Mouse (Mus musculus): ENCODE measurements around the gene Efnb3.
"Not testable (repeated sequence)": the region's sequence is repeated elsewhere in the genome, so short reads cannot be mapped to it uniquely, and the experiment has no call there.

The Efnb3 gene

DNA sequence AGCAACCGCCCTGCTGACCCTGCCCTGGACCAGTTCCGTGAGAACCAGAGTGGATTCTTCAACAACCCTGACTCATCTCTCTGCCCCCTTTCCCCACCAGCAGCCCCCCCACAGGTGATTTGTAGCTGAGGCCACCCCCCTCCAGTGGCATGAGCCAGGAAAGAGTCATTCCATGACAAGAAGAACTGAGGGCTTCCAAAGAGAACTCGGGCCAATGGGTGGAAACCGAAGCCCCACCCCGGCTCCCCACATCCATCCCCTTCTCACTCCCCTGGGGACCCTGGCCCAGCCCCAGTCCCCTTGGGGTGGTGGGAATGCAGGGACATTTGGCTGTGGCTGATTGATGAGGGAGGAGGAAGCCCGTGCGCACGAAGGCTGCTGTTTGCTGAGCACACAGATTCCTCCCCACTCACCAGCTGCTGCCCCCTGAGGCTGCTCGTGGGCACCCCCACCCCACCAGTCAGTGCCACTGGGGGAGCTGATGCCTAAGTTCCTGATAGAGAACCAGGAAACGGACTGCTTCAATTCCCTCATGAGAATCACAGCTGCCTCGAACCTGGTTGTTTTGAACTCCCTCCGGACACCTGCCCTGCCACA, 10.8 kb downstream of the Efnb3 start, which contains the start of gene Dnah2:
TSS of gene Dnah2 (minus strand) at position 51 of the 597 bp plus-strand sequence.
- DNase-seq (ENCODE audit: low spot score in 2 of 2), result no peak

DNA sequence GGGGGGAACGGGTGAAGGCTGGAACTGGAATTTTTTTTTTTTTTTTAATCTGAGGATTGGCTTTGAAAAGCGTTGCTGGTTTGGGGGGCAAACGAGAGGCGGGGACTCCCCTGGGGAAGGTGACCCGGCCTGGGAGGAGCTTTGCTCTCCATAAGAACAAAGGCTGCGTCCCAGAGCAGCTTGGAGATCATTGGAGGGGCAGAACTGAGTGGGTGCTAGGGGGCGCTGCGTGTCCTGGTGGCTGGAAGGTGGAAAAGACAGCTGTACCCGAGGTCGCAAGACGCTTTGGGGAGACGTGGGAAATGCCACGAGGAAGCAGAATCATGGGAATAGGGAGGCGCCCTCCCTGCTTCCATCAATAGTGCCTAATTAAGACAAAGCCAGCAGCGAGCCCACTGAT, 12.9 kb downstream of the Efnb3 start:
- peak in 1 of 2 experiments; percentile 20 for DNase-seq (ENCODE audit: low spot score in 2 of 2)

GRCm38 (mm10) chr11:69546423-69547053, 13.5 kb downstream of the Efnb3 start:
- peak; percentile 63 to 75 for DNase-seq (ENCODE audit: low spot score in 2 of 2)

DNA sequence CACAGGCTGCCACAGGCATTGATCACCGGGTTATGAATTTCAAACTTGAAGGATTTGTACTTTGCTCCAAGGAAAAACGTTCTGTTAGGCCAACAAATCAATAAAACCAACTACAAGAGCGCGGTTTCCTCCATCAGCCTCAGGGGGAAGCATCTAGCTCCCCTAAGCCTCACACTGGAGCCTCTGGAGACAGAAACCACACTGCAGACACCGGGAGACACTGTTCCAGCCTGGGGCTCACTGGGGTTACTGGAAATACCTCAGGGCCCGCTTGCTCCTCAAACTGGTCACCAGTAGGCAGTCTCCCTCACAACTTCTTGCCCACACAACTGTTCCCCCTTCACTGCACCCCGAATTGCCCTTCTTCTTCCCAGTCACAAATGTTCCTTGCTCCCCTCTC, 14.0 kb downstream of the Efnb3 start:
- no peak for DNase-seq (ENCODE audit: low spot score in 2 of 2)

DNA sequence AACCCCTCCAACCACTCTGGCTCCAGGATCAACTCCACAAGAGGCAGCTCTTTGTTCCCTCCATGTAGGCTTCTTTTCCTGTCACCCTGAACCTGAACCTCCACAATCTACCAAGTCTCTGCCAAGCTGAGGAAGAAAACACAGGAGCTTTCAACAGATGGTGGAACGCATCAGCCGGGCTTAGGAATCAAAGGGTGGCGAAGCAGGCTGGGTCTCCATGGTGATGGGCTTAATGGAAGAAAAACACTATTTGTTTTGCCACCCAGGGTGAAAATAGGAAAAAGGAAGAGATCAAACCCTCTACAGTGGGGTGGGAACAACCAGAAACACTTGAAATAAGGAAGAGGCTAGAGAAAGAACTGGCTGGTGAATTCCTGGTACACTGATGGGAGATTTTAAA, 16.4 kb downstream of the Efnb3 start:
- DNase-seq (ENCODE audit: low spot score in 2 of 2), result no peak

DNA sequence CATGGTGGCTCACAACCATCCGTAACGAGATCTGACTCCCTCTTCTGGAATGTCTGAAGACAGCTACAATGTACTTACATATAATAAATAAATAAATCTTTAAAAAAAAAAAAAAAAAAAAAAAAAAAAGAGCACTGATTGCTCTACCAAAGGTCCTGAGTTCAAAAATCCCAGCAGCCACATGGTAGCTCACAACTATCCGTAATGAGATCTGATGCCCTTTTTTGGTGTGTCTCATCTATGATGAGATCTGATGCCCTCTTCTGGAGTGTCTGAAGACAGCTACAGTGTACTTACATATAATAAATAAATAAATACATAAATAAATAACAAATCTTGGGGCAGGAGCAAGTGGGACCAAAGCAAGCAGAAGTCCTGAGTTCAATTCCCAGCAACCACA, 18.3 kb downstream of the Efnb3 start:
- DNase-seq (ENCODE audit: low spot score in 2 of 2), result not testable (repeated sequence)

DNA sequence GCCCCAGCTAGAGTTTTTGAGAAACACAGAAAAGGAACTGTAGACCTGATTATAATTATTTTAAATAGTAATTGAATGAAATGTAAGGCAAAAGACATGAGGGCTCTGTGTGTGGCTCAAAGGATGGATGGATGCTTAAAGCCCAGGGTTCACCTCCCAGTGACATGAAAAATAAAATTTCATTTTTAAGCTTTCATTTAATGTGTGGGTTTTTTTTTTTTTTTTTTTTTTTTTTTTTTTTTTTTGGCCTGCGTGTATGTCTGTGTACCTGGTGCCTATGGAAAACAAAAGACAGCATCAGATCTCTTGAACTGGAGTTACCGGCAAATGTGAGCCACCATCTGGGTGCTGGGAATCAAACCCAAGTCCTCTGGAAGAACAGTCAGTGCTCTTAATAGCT, 19.3 kb downstream of the Efnb3 start:
- DNase-seq (ENCODE audit: low spot score in 2 of 2), result no peak

DNA sequence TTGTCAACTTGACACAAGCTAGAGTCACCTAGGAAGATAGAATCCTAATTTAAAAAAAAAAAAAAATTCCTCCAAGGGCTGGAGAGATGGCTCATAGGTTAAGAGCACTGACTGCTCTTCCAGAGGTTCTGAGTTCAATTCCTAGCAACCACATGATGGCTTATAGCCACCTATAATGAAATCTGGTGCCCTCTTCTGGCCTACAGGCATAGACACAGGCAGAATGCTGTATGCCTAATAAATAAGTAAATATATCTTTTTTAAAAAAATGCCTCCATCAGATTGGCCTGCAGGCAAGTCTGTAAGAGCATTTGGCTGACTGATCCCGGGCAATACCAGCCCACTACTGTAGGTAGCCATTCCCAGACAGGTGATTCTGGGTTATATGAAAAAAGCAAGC, 25.0 kb downstream of the Efnb3 start:
- DNase-seq (ENCODE audit: low spot score in 2 of 2), result no peak

- no peak for DNase-seq (ENCODE audit: low spot score in 2 of 2)
Observed at GRCm38 (mm10) chr11:69532480-69533150, 27.4 kb downstream of the Efnb3 start.

DNA sequence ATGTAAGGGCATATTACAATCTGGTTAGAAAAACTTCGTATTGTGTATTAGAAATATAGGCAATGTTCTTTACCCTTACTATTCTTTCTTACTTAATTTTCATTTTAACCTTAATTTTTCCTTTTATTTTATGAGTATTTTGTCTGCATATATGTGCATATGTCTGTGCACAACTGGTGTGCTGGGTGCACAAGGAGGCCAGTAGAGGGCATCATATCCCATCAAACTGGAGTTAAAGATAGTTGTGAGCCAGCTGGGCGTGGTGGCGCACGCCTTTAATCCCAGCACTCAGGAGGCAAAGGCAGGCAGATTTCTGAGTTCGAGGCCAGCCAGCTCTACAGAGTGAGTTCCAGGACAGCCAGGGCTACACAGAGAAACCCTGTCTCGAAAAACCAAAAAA, 29.2 kb downstream of the Efnb3 start:
- DNase-seq (ENCODE audit: low spot score in 2 of 2), result not testable (repeated sequence)

GRCm38 (mm10) chr11:69530281-69530680, 29.7 kb downstream of the Efnb3 start:
- DNase-seq (ENCODE audit: low spot score in 2 of 2), result not testable (repeated sequence)

GRCm38 (mm10) chr11:69528031-69528390, 32.0 kb downstream of the Efnb3 start:
- DNase-seq (ENCODE audit: low spot score in 2 of 2), result no peak

GRCm38 (mm10) chr11:69527098-69528030, 32.6 kb downstream of the Efnb3 start:
- DNase-seq (ENCODE audit: low spot score in 2 of 2), result no peak

DNA sequence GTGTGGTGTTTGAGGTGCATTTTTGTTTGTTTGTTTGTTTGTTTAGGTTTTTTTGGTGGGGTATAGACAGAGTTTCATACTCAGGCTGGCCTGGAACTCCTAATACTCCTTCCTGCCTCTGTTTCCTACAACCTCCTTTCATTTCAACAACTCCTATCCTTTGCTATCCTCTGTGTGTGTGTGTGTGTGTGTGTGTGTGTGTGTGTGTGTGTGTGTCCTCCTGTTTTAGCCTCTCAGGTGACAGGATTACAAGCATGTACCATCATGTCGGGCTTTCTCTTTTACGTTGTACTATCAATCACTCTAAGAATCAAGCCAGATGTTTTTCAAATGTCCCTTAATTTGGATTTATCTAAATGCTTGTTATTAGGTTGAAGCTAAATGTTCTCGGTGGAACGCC, 33.4 kb downstream of the Efnb3 start:
- no peak for DNase-seq (ENCODE audit: low spot score in 2 of 2)

DNA sequence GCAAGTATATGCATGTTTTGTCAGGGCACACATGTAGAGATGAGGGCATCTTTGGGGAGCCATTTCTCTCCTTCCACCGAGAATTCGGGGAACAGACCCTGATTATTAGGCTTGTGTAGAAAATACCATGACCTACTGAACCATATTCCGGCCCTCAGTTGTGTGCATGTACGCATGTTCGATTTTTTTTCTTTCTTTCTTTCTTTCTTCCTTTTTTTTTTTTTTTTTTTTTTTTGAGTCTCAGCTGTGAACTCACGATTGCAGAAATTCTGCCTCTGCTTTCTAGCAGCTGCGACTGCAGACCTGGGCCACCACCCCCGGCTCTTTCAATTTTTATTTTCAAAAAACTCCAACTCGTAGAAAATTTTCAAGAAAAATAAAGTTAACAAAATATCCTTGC, 34.3 kb downstream of the Efnb3 start:
- DNase-seq (ENCODE audit: low spot score in 2 of 2), result no peak

GRCm38 (mm10) chr11:69523651-69524050, 36.4 kb downstream of the Efnb3 start:
- no peak for DNase-seq (ENCODE audit: low spot score in 2 of 2)

- DNase-seq (ENCODE audit: low spot score in 2 of 2), result no peak
Observed at GRCm38 (mm10) chr11:69521526-69522149, 38.4 kb downstream of the Efnb3 start.

GRCm38 (mm10) chr11:69519976-69520375, 40.0 kb downstream of the Efnb3 start:
- no peak for DNase-seq (ENCODE audit: low spot score in 2 of 2)

GRCm38 (mm10) chr11:69516661-69517060, 43.3 kb downstream of the Efnb3 start:
- DNase-seq (ENCODE audit: low spot score in 2 of 2), result no peak

DNA sequence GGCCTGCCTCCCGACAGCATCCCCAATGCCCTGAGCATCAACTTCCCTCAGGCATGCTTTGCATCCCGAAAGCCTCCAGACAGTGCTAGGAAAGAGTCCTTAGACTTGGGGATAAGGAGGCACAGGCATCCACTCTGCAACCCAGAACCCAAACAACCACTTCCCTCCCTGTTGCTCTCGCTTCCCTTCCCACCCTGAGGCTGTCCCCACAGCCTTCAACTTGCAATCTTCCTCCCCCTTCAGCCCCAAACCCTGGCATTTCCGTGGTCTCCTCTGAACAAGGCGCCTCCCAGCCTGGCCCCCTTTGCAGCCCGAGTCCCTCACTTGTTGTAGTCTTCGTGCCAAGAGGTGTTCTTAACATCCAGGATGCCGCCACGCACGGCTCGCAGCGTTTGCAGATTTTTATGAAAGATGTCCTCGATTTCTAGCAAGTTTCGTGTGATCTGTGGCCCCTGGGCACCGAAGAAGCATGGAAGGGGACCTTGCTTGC, 43.8 kb downstream of the Efnb3 start:
- no peak for DNase-seq (ENCODE audit: low spot score in 2 of 2)

DNA sequence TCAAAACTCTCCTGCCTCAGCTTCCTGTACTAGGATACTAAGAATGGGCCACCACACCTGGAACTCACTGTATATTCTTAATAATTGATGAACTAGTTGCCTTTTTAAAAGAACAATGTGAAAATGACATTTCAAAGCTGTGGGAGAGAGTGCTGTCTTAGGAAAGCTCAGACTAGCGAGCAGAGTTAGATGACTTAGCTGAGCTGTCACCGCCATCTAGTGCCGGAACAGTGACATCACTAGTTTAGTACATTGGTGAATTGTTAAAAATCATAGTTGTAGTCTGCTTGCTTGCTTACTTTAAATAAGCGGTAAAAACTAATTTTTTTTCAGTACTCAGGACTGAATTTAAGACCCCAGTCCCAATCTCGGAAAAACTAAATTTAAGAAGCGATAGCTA, 46.2 kb downstream of the Efnb3 start:
- peak in 1 of 2 experiments; percentile 59 for DNase-seq (ENCODE audit: low spot score in 2 of 2)
